Comparison of ENCODE assay signal across 7 mouse cellular contexts in genomic region chr11:73159957-73160810, GRCm38 (mm10). TPM values are rescaled to one million over a fixed set of nuclear protein-coding genes. Genes with fewer than 3 reads are reported as not detected.
DNase-seq lines count a peak whose midpoint lies in the region; ATAC-seq and TF ChIP-seq lines count a peak whose summit lies in the region.

P2rx5 (plus strand) TSS chr11:73160421.

- no peak within 1 kb of the TSS for H3K9ac ChIP-seq in CH12.LX (ENCODE audit: insufficient read depth, low read depth)
- H3K9ac ChIP-seq in embryonic facial prominence, embryonic 13.5 days = peak within 1 kb of the TSS; percentile 69

- TF ChIP-seq CTCF in C2C12 (IDR thresholded peaks at IDR 0.05; ENCODE audit: control insufficient read depth, insufficient read depth, insufficient read length) = no peak
- no peak for TF ChIP-seq CTCF in CH12.LX (conservative IDR thresholded peaks at IDR 0.05 in 1 of 2, IDR thresholded peaks at IDR 0.05 in 1 of 2; ENCODE audit: low read depth in 2 of 2, low read length in 2 of 2)

- no peak within 1 kb of the TSS for H3K4me3 ChIP-seq in C2C12 (ENCODE audit: insufficient read depth, poor library complexity, severe bottlenecking)
- peak within 1 kb of the TSS in 2 of 3 experiments; percentile 5 to 38 for H3K4me3 ChIP-seq in CH12.LX (replicated peaks in 1 of 3; ENCODE audit: low read depth in 2 of 3, low read length in 2 of 3, poor library complexity in 1 of 3)
- H3K4me3 ChIP-seq in embryonic facial prominence, embryonic 13.5 days = peak within 1 kb of the TSS; percentile 51

- H3K36me3 ChIP-seq in C2C12 (ENCODE audit: control insufficient read depth, insufficient read depth) = no peaks in the 10 kb centered on the region
- H3K36me3 ChIP-seq in CH12.LX (replicated peaks in 1 of 2; ENCODE audit: control insufficient read depth in 1 of 2, insufficient read depth in 1 of 2, low read length in 1 of 2) = peaks cover 0 to 2% of the 10 kb centered on the region in 2 experiments
- H3K36me3 ChIP-seq in embryonic facial prominence, embryonic 13.5 days = no peaks in the 10 kb centered on the region

- in situ Hi-C loops in CH12.LX (cut with MboI; ENCODE audit: low pct_ligation_motif_present, low pct_unique_long_range_greater_than_20kb, low sequenced_read_pairs) = no loop called here

- no peak; the same call in 1 of the 2 replicates for ATAC-seq in embryonic facial prominence, embryonic 13.5 days (ENCODE audit: insufficient number of reproducible peaks, insufficient read depth, low FRiP score, low TSS enrichment, low read depth)
- ATAC-seq in megakaryocyte-erythroid progenitor cell, adult 5-6 weeks (replicated peaks; ENCODE audit: low FRiP score, low TSS enrichment, poor library complexity, severe bottlenecking) = peak; percentile 54; the same call in 1 of the 2 replicates

- H3K79me2 ChIP-seq in C2C12 (ENCODE audit: control insufficient read depth, insufficient read depth) (no peaks in the 10 kb centered on the region), CH12.LX (replicated peaks; ENCODE audit: control insufficient read depth, extremely low read depth, insufficient read depth, poor library complexity, severe bottlenecking) (no peaks in the 10 kb centered on the region)

- peak within 1 kb of the TSS; percentile 23; the same call in 1 of the 2 replicates for H3K4me2 ChIP-seq in CH12.LX (ENCODE audit: insufficient read depth, low read depth, poor library complexity, severe bottlenecking)
- peak within 1 kb of the TSS; percentile 86 for H3K4me2 ChIP-seq in embryonic facial prominence, embryonic 13.5 days

- H3K27me3 ChIP-seq in C2C12 (ENCODE audit: control insufficient read depth, insufficient read depth, insufficient read length) = no peaks in the 10 kb centered on the region
- peaks cover 53% of the 10 kb centered on the region for H3K27me3 ChIP-seq in CH12.LX (replicated peaks)
- peaks cover 43% of the 10 kb centered on the region for H3K27me3 ChIP-seq in embryonic facial prominence, embryonic 13.5 days

- H3K79me3 ChIP-seq in C2C12 (ENCODE audit: low read depth) = no peaks in the 10 kb centered on the region

- TF ChIP-seq RAD21 in CH12.LX (IDR thresholded peaks at IDR 0.05; ENCODE audit: low read depth, low read length) = no peak

- intact Hi-C loops in heart, postnatal 14 days (cut with DNase I) = loop anchor here (2.0 kb wide), 1 partner anchor 21 kb away; the partner anchor contains the start of gene Haspin

- H3K27ac ChIP-seq in CH12.LX (ENCODE audit: insufficient read depth, low read depth) = no peak within 1 kb of the TSS
- no peak within 1 kb of the TSS for H3K27ac ChIP-seq in embryonic facial prominence, embryonic 13.5 days

- dilution Hi-C loops in CH12.LX (cut with MboI; ENCODE audit: extremely low pct_ligation_motif_present, extremely low pct_unique_long_range_greater_than_20kb, low sequenced_read_pairs) = no loop called here

- TF ChIP-seq EP300 in CH12.LX (IDR thresholded peaks at IDR 0.05; ENCODE audit: low read length) = no peak

- no peaks in the 10 kb centered on the region for H3K9me3 ChIP-seq in CH12.LX (replicated peaks; ENCODE audit: low read length)
- H3K9me3 ChIP-seq in embryonic facial prominence, embryonic 13.5 days = no peaks in the 10 kb centered on the region

- peaks cover 0 to 21% of the 10 kb centered on the region in 2 experiments; a peak in 3 of 4 replicates for H3K4me1 ChIP-seq in CH12.LX (ENCODE audit: control insufficient read depth in 1 of 2, insufficient read depth in 2 of 2)
- H3K4me1 ChIP-seq in embryonic facial prominence, embryonic 13.5 days = peaks cover 13% of the 10 kb centered on the region

- TF ChIP-seq POLR2A in CH12.LX (IDR thresholded peaks at IDR 0.05; ENCODE audit: low read depth, low read length) = no peak

- peak within 1 kb of the TSS; percentile 95 for H3ac ChIP-seq in C2C12 (ENCODE audit: control insufficient read depth, insufficient read length, low read depth)

- DNase-seq in CH12.LX (ENCODE audit: extremely low read depth) = peak; percentile 35
- peak; percentile 67 to 68 for DNase-seq in heart, postnatal 14 days
- peak; percentile 75 to 88 for DNase-seq in kidney, postnatal 25 days
- DNase-seq in layer of hippocampus, adult 8-10 months (ENCODE audit: low spot score in 2 of 2) = no peak

- WGBS in embryonic facial prominence, embryonic 13.5 days = 1% methylated on average over 49 of the region's 49 CpGs

TF ChIP-seq in C2C12, 6 proteins besides CTCF, POLR2A, EP300 and RAD21:
- TF ChIP-seq USF1 (IDR thresholded peaks at IDR 0.05; ENCODE audit: low read depth) (no peak), CEBPB (IDR thresholded peaks at IDR 0.05; ENCODE audit: low read depth) (no peak), FOSL1 (IDR thresholded peaks at IDR 0.05; ENCODE audit: insufficient read depth, low read length, poor library complexity, severe bottlenecking) (no peak), MYOG (IDR thresholded peaks at IDR 0.05; ENCODE audit: control insufficient read depth, extremely low read depth, insufficient read length) (no peak)

TF ChIP-seq in CH12.LX, 34 proteins besides CTCF, POLR2A, EP300 and RAD21:
- no peak for TF ChIP-seq ETS1 (conservative IDR thresholded peaks at IDR 0.05; ENCODE audit: low read depth, low read length)
- TF ChIP-seq BHLHE40 (IDR thresholded peaks at IDR 0.05; ENCODE audit: low read depth, low read length) = no peak
- TF ChIP-seq CHD1 (IDR thresholded peaks at IDR 0.05; ENCODE audit: low read depth, low read length) = no peak
- TF ChIP-seq MEF2A (IDR thresholded peaks at IDR 0.05; ENCODE audit: borderline replicate concordance, low read depth, low read length) = no peak
- 0 out of 2 replicates have a peak, but pooled peaks have one; percentile 35 for TF ChIP-seq UBTF (IDR thresholded peaks at IDR 0.05; ENCODE audit: low read depth, low read length)
- 0 out of 2 replicates have a peak, but pooled peaks have one; percentile 35 for TF ChIP-seq ZMIZ1 (IDR thresholded peaks at IDR 0.05; ENCODE audit: low read depth, low read length)
TF ChIP-seq in CH12.LX: peak in this region for 2.

RNA-seq across cellular contexts. Expression of gene P2rx5, which starts in this region (rescaled TPM):
- polyA plus RNA-seq in C2C12 (2012; fragmentation: generic; extraction: Trizol) = 1.0 TPM
- 0.21 and 0.25 TPM in 2 replicates for total RNA-seq in CH12.LX (2012; rRNA removed)
- 0.09 and 0.40 TPM in 2 replicates for total RNA-seq in CH12.LX (2014; rRNA removed)
- 0.80 and 0.83 TPM in 2 replicates for polyA plus RNA-seq in CH12.LX (2012; ENCODE audit: insufficient read length, low read depth)
- polyA plus RNA-seq in embryonic facial prominence, embryonic 13.5 days (2015; fragmentation: Nextera tagmentation; extraction: Ambion mirVana) = 0.25 TPM in 1 of 2 replicates, not detected in the other
- total RNA-seq in heart, postnatal 14 days (2021) = 1 to 10 TPM; 6.9 to 7.7 TPM
- 1.7 TPM in 1 of 2 replicates, not detected in the other for total RNA-seq in megakaryocyte-erythroid progenitor cell, adult 5-6 weeks (2014; fragmentation: Nextera tagmentation)
- total RNA-seq in megakaryocyte-erythroid progenitor cell, adult 5-6 weeks (2017) = not detected in 2 replicates
- 1 to 10 TPM; 1.7 to 4.1 (median 2.8) TPM for total RNA-seq in layer of hippocampus, adult 8-10 months (2022)

Comparison
In these comparisons a context has a peak if more than half of its experiments do, and no peak if none do; other contexts are left out.
1. Peak in DNase-seq, H3K4me3 ChIP-seq and H3K4me2 ChIP-seq in CH12.LX; RNA of the gene not detected or under 1 TPM.
2. DNase-seq: peak in heart, postnatal 14 days (2 of 2) and kidney, postnatal 25 days (2 of 2); none in layer of hippocampus, adult 8-10 months (0 of 2).